Mouse (Mus musculus) heart, embryonic 11.5 days (tissue): ENCODE data around the gene Crip1. TPM values are rescaled to one million over a fixed set of nuclear protein-coding genes. Genes with fewer than 3 reads are reported as not detected.

Source experiments
- ATAC-seq: fragments of 200-750 bp; cut with Nextera tagmentation; replicated peaks from 2 replicates; pipeline ENCODE4 v1.8.0; 2017; ENCODE audit warnings: moderate library complexity; ENCODE audit not compliant: insufficient number of reproducible peaks, low FRiP score, low TSS enrichment
- H3K27ac ChIP-seq: fragments of 300-500 bp; sonication (generic); 2 replicates; pipeline ENCODE4 v1.5.1; 2014; ENCODE audit warnings: mild to moderate bottlenecking, low read depth, low read length
- H3K27me3 ChIP-seq: fragments of 300-500 bp; sonication (generic); 2 replicates; pipeline ENCODE4 v1.6.1; 2014; ENCODE audit warnings: mild to moderate bottlenecking, low read length, mixed read lengths; ENCODE audit not compliant: control insufficient read depth, insufficient read depth
- H3K36me3 ChIP-seq: fragments of 300-500 bp; sonication (generic); 2 replicates; pipeline ENCODE4 v1.6.1; 2014; ENCODE audit warnings: mild to moderate bottlenecking, low read length, moderate library complexity, mixed read lengths; ENCODE audit not compliant: control insufficient read depth, insufficient read depth
- H3K4me1 ChIP-seq: fragments of 300-500 bp; sonication (generic); 2 replicates; pipeline ENCODE4 v1.6.1; 2014; ENCODE audit warnings: low read length; ENCODE audit not compliant: control insufficient read depth, insufficient read depth
- H3K4me2 ChIP-seq: fragments of 300-500 bp; sonication (generic); 2 replicates; pipeline ENCODE4 v1.6.1; 2014; ENCODE audit warnings: mild to moderate bottlenecking, moderate library complexity
- H3K4me3 ChIP-seq: fragments of 300-500 bp; sonication (generic); 2 replicates; pipeline ENCODE4 v1.5.1; 2014; ENCODE audit warnings: low read depth, low read length
- H3K9ac ChIP-seq: fragments of 300-500 bp; sonication (generic); 2 replicates; pipeline ENCODE4 v1.6.1; 2014; ENCODE audit warnings: mild to moderate bottlenecking, low read depth, low read length, moderate library complexity
- H3K9me3 ChIP-seq: fragments of 300-500 bp; sonication (generic); replicated peaks from 2 replicates; pipeline ENCODE4 v1.6.1; 2016; ENCODE audit warnings: low read length; ENCODE audit not compliant: control insufficient read depth
- WGBS: fragments of 180-500 bp; shearing (Covaris S2); extraction: QIAGEN DNeasy Blood & Tissue Kit; methylation state at CpG from one replicate; pipeline ENCODE4 v1.1.7; 2014; ENCODE audit not compliant: insufficient replicate concordance; 5-methylcytosine and 5-hydroxymethylcytosine counted together
- polyA plus RNA-seq: library from polyadenylated mRNA; unstranded; fragments of >200 nt; fragmentation: Nextera tagmentation; extraction: Ambion mirVana; gene quantifications from 2 replicates; pipeline ENCODE4 v1.2.1, GENCODE M21; 2014

Gene Crip1
- polyA plus RNA-seq, 1 experiment from 2014 or later = 533 TPM

DNA sequence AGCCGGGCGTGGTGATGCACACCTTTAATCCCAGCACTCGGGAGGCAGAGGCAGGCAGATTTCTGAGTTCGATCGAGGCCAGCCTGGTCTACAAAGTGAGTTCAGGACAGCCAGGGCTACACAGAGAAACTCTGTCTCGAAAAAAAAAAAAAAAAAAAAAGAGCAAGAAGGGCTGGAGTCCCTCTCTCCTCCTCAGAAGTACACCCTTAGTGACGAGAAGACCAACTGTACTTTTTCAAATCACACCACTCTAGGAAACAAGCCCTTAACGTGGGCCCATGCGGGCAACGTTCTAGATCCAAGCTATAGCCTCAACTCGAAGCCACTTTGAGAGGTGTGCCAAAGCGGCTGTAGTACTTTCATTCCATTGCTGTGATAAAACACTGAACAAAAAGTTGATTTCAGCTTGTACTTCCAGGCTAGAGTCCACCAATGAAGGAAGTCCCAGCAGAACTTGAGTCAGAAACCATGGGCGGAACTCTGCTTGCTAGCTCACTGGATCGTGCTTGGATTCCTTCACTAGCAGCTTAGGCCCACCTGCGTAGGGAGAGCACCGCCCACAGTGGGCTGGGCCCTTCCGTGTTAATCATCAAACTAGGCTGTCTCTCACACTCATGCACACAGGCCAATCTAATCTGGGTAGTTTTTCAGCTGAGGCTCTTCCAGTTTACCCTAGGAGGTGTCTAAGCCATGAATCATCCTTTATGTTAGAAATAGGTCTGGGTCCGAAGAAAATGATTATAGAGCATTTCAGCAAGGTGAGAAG lies 31.0 kb downstream of the Crip1 start:
- no peak overlapping the region for H3K9ac ChIP-seq
- H3K27me3 ChIP-seq = no peaks in the 10 kb centered on the region
- H3K4me3 ChIP-seq = no peak overlapping the region
- H3K9me3 ChIP-seq = no peaks in the 10 kb centered on the region
- 82% methylated on average over 18 of the region's 18 CpGs for WGBS
- no peak; the same call in 1 of the 2 replicates for ATAC-seq
- no peaks in the 10 kb centered on the region for H3K4me1 ChIP-seq
- H3K36me3 ChIP-seq = no peaks in the 10 kb centered on the region
- no peak overlapping the region for H3K4me2 ChIP-seq
- no peak overlapping the region for H3K27ac ChIP-seq

DNA sequence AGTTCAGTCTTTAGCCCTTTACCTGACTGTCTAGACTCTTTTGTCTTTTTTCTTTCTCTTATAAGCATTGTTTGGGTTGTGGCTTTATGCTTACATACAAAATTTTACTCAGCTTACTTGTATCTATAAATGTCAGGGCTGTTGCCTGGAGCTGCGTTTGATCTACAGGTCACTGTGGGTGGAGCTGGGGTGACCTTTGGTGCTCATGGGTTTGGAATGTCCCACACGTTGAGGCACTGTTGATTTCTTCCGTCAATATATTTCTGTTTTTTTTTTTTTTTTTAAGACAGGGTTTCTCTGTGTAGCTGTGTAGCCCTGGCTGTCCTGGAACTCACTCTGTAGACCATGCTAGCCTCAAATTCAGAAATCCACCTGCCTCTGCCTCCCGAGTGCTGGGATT lies 34.9 kb downstream of the Crip1 start:
- Histone ChIP-seq H3K9ac (no peak overlapping the region), H3K27ac (no peak overlapping the region), H3K27me3 (peaks cover 16% of the 10 kb centered on the region), H3K4me3 (no peak overlapping the region), H3K36me3 (no peaks in the 10 kb centered on the region), H3K4me2 (no peak overlapping the region), H3K4me1 (peaks cover 1% of the 10 kb centered on the region), H3K9me3 (no peaks in the 10 kb centered on the region)
- no peak for ATAC-seq
- WGBS = 45% methylated on average over 4 of the region's 4 CpGs

DNA sequence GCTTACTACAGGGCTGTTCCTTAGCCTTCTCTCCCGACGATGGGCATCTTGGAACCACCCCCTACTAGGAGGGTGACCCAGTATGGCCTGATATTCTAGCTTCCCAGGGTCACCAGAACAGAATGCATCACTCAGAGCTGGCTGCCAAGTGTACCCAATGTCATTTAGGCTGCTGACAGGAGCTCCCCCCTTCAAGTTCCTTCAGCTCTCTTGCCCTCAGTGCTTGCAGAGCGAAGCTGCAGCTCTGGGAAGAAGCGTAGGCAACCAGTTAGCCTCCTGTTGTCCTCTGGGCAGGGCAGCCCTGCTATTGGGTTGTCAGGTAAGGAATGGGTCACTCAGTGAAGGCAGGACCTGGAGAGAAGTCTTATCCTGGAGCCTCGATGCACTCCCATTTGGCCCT lies 38.8 kb downstream of the Crip1 start:
- H3K4me2 ChIP-seq = peak overlapping the region; percentile 93; the same call in 1 of the 2 replicates
- no peak for ATAC-seq
- H3K9me3 ChIP-seq = no peaks in the 10 kb centered on the region
- 53% methylated on average over 5 of the region's 5 CpGs for WGBS
- no peak overlapping the region for H3K9ac ChIP-seq
- H3K27me3 ChIP-seq = peaks cover 46% of the 10 kb centered on the region
- no peak overlapping the region for H3K27ac ChIP-seq
- no peaks in the 10 kb centered on the region for H3K36me3 ChIP-seq
- peaks cover 14% of the 10 kb centered on the region for H3K4me1 ChIP-seq
- no peak overlapping the region for H3K4me3 ChIP-seq

DNA sequence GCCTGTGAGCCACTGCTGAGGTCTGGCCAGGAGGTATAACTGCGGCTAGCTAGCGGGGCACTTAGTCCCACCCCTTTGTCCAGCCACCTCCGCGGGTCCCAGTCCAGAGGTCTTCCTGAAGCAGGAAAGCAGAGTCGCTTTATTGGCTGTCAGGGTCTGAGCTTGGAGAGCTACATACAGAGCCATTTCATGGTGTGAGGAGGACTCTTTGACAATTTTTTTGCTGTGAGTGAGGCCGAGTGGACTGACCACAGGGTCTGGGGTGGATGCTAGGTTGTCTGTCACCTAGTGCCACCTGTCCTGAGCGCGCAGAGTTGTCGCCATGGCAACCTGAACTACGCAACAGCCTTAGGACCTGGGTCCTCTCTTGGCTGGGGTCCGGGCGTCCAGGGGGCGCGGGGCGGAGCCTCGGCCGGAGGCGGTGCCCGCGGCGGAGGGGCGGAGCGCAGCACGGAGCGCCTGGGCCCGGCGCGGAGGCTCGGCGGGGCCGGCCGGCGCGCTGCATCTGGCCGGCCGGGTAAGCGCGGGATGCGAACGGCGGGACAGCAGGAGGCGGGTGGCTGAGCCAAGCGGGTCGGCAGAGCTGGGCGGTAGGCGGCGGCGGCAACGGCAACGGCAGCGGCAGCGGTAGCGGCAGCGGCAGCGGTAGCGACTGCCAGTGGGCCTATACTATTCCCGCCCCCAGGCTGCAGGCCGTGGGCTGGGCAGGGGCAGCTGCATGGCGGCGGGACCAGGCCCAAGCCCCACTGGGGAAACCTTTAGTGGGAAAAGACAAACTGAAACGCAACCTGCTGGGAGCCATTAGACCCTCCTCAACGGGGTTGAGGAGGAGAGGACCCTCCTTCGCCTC lies 39.6 kb downstream of the Crip1 start, which contains the start of gene Tmem121:
TSS of gene Tmem121 (plus strand) at position 489 of the 850 bp plus-strand sequence.
- H3K36me3 ChIP-seq = no peaks in the 10 kb centered on the region
- H3K27me3 ChIP-seq = peaks cover 46% of the 10 kb centered on the region
- H3K27ac ChIP-seq = no peak within 1 kb of the TSS
- no peaks in the 10 kb centered on the region for H3K9me3 ChIP-seq
- H3K9ac ChIP-seq = peak within 1 kb of the TSS; percentile 56; the same call in 1 of the 2 replicates
- WGBS = 2% methylated on average over 62 of the region's 63 CpGs
- H3K4me2 ChIP-seq = peak within 1 kb of the TSS; percentile 93
- H3K4me1 ChIP-seq = peaks cover 14% of the 10 kb centered on the region
- 0 out of 2 replicates have a peak, but pooled peaks have one; percentile 19 for ATAC-seq
- H3K4me3 ChIP-seq = peak within 1 kb of the TSS; percentile 53

GRCm38 (mm10) chr12:113186326-113187010 lies 40.4 kb downstream of the Crip1 start:
- ATAC-seq = no peak
- peaks cover 14% of the 10 kb centered on the region for H3K4me1 ChIP-seq
- H3K27ac ChIP-seq = no peak overlapping the region
- H3K9me3 ChIP-seq = no peaks in the 10 kb centered on the region
- no peaks in the 10 kb centered on the region for H3K36me3 ChIP-seq
- H3K4me3 ChIP-seq = peak overlapping the region; percentile 53
- H3K27me3 ChIP-seq = peaks cover 46% of the 10 kb centered on the region
- H3K9ac ChIP-seq = peak overlapping the region; percentile 56; the same call in 1 of the 2 replicates
- WGBS = 36% methylated on average over 12 of the region's 12 CpGs
- H3K4me2 ChIP-seq = peak overlapping the region; percentile 93

DNA sequence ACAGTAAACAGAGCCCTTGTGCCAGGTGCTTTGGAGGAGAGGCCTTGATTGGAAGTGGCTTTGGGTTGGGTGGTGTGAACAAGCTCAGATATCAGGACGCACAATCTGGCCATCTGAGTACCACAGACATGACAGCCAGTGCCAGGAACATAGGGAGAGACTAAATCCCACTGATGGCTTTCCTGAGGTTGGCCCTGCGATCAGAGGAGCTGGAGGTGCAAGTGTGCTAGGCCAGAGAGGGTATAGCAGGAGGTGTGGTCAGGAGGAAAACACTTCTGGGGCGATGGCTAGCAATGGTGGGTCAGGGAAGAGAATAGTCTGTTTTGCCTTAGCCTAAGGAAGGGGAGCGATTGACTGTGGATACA lies 40.9 kb downstream of the Crip1 start:
- 41% methylated on average over 4 of the region's 4 CpGs for WGBS
- Histone ChIP-seq H3K27ac (no peak overlapping the region), H3K27me3 (peaks cover 46% of the 10 kb centered on the region), H3K9ac (no peak overlapping the region), H3K36me3 (no peaks in the 10 kb centered on the region), H3K4me2 (peak overlapping the region; percentile 84), H3K4me3 (no peak overlapping the region), H3K4me1 (peaks cover 14% of the 10 kb centered on the region), H3K9me3 (no peaks in the 10 kb centered on the region)
- ATAC-seq = no peak

DNA sequence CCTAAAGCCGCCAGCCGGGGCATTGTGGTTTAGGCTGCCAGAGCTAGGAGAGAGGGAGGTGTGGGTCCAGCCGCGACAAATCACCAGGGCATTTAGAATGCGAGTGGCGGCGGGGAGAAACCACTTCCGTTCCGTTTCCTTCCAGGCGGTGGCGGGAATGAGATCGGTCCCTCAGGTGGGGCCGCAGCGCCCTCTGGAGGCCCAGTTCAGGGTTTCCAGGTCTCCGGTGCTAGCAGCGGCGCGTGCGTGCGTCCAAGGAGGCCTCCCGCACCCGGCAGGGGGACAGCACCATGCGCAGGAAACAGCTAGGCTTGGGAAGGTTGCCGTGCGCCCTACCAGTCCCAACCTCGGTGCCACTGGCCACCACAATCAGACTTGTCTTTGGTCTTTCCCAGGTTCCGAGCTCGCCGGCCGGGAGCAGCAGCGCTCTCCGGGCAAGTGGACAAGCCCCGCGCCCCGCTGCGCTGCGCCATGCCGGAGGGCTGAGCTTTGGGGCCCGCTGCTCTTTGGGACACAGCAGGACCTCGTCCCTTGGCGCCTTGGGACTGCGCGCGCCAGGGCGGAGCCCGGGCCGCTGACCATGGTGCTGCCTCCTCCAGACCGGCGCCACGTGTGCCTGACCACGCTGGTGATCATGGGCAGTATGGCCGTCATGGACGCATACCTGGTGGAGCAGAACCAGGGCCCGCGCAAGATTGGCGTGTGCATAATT lies 41.6 kb downstream of the Crip1 start:
- no peak overlapping the region for H3K9ac ChIP-seq
- H3K4me2 ChIP-seq = peak overlapping the region; percentile 84
- ATAC-seq = peak; percentile 43
- no peaks in the 10 kb centered on the region for H3K9me3 ChIP-seq
- H3K4me3 ChIP-seq = peak overlapping the region; percentile 36
- no peak overlapping the region for H3K27ac ChIP-seq
- WGBS = 4% methylated on average over 54 of the region's 56 CpGs
- no peaks in the 10 kb centered on the region for H3K36me3 ChIP-seq
- H3K4me1 ChIP-seq = peaks cover 14% of the 10 kb centered on the region
- H3K27me3 ChIP-seq = peaks cover 46% of the 10 kb centered on the region
